Mouse (Mus musculus): ENCODE results near the gene Pdss2.
"Not testable (repeated sequence)": the region's sequence is repeated elsewhere in the genome, so short reads cannot be mapped to it uniquely, and the experiment has no call there.

Gene Pdss2

GRCm38 (mm10) chr10:43244262-43244806, 23.0 kb downstream of the Pdss2 start:
- no peak for DNase-seq

DNA sequence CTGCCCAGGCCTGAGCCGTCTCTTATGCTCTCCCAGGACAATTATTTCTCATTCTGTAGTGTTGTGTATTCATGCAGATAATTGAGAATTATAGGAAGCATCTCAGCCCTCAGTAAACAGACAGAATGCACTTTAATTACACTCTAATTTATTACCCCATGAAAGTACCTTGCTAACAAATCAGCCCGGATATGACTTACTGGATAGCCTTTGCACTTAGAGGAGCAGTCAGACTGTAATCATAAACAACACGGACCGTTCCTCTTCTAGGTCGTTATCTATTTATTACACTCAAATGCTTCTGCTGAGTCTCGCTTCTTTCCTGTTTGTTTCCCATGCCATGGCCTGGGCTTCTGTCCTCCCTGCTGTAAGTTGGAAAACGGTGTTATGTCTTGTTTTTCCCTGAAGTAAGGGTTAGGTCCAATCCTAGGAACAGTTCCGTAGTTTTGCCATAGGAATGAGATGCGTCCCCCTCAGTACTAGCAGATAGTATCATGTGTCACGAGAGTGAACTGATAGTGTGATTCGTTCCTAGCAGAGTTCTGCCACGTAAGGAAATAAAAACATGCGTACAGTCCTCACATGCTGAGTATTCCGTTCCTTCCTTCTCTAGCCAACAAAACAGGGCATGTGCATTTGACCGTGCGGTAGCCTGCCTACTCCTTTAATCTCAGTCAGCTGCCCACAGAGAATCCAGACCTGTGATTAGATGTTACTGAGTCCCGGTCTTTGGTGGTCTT, 24.3 kb downstream of the Pdss2 start:
- no peak for DNase-seq

- peak; percentile 27 for DNase-seq
Measured at GRCm38 (mm10) chr10:43247994-43248393, 26.7 kb downstream of the Pdss2 start.

DNA sequence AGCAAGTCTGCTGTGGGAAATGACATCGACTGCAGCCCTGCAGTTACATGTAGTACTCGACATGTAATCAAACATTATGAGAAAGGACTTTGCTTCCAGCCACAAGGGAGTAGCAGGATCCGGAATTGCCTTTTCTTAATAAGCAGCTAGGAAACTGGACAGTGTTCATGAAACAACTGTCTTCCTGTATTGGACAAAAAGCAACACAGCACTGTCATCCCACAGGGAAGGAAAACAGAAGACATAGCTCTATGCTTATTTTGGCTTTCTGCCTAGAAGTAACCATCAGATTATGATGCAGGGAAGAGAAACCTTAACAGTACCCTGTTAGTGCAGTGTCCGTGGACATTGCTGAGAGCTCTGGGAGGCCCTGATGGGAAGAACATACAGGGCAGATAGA, 31.0 kb downstream of the Pdss2 start:
- DNase-seq: no peak

GRCm38 (mm10) chr10:43256965-43257364, 35.7 kb downstream of the Pdss2 start:
- DNase-seq: not testable (repeated sequence)

DNA sequence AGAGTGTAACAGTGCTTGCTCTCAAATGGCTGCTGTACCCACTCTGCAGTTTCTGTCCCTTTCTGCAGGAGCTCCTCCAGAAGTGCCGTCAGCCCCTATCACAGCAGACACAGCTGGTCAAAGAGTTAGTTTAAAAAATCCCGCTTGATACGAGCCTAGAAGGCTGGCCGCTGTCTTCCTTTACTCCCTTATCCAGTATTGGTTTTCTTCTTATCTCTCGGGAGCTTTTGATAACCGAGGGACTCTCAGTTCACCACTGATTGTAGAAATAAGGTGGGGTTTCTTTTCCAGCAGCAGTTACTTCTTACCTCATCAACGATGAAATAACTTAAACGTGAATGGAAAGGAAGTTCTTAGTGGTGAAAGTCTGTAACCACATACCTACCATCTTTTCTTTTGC, 36.2 kb downstream of the Pdss2 start:
- not testable (repeated sequence) for DNase-seq

GRCm38 (mm10) chr10:43271318-43271717, 50.0 kb downstream of the Pdss2 start:
- DNase-seq: no peak

GRCm38 (mm10) chr10:43272381-43272780, 51.1 kb downstream of the Pdss2 start:
- no peak for DNase-seq

GRCm38 (mm10) chr10:43273057-43273456, 51.8 kb downstream of the Pdss2 start:
- DNase-seq: no peak

DNA sequence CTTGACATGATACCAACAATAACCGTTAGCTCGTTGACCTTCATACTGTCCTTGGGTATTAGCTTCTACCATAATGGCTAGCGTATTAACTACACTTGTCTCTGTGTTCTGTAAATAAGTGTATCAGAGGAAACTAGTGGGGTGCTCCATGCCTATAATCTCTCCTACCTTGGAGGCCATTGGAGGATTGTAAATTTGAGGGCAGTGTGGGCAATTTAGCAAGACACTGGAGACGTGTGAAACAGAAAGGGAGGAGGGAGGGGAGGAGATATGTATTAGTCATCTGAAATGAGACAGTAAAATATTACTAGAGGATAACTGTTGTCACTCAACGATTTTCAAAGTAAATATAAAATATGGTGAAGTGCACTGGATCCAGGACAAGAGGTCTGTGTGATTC, 54.2 kb downstream of the Pdss2 start:
- no peak for DNase-seq

DNA sequence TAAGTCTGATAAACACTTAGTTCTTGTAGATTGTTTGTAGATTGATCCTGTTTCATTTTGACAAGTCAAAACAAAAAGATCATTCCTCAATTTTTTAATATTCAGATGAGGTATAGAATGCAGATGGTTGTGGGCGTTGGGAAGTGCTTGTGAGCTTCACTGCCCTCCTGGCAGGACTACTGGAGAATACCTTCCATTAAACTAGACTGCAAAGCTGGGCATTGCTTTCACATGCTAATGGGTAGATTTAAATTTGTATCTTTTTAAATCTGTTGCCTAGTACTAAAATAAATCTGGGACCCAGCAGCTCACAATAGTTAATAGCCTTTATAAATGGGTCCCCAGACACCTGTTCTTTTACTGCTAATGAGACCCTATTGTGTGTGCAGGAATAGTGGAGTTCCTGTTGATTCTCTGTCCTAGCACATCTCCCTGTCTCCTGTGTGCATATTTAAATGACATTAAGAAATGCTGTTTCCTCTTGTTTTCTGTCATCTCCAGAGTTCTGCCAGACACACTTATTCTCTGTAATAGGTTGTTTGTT, 54.9 kb downstream of the Pdss2 start:
- no peak for DNase-seq

DNA sequence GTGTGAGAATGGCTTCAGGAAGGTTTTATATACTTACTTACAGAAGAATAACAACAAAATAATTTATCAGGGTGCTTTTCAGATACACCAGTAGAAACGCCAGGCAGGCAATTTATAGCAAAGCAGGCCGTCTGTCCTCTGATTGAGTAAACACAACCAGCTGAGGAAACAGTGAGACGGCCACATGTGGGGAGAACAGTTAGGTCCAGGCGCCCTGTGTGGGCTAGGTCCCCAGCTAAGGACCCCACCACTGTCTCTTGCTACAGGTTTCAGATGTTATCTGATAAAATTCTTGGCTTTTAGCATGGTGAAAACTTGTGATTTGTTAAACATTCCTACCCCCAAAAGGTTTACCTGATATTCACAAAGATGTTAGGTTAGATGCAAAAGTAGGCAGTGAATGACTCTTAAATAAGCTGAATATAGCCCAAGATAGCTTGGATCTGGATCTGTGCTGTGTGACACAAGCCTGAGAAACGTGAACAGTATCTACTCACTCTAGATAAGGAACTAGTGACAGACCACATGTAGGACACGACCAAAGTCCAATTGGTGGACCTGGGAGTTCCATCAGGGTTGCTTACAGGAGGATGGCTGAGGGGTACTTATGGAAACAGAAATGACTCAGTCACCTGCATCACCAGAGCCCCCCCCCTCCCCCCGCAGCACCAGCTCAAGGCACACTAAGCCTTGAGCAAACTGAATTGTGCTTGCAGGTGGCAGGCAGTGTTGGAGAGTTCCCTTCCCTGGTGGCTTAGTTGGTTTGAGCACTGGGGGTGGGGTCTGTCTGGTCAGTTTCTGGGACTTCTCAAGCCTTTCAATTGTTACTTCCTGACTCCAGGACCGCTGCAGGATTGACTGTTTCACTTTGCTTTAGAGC, 56.2 kb downstream of the Pdss2 start:
- no peak for DNase-seq

- DNase-seq: no peak
Measured at GRCm38 (mm10) chr10:43279637-43280288, 58.5 kb downstream of the Pdss2 start.

- no peak for DNase-seq
Measured at GRCm38 (mm10) chr10:43285541-43285940, 64.3 kb downstream of the Pdss2 start.

DNA sequence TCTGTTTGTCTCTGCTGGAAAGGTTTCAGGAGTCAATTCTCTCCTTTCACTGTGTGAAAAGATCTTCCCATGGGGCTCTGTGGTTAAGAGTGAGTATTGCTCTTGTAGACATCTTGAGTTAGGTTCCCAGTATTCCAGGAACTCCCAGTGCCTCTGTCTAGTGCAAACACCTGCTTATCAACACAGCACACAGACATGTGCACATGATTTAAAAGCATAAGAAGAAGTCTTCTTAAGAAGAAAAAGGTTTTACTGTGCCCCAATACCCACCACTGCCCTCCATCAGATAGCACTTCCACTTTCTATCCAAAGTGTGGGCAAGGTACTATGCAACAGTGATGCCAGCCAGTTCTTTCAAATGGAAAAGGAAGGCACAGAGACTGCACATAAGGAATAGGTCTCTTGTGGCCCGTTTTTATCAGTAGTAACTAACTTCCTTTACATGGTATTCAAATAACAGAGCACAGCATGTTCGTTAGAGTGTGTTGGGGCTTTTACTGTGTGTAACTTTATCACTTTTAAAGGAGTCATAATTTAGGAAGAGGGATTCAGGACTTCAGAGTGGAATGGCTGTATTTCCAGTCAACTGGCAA, 69.4 kb downstream of the Pdss2 start:
- DNase-seq: no peak

DNA sequence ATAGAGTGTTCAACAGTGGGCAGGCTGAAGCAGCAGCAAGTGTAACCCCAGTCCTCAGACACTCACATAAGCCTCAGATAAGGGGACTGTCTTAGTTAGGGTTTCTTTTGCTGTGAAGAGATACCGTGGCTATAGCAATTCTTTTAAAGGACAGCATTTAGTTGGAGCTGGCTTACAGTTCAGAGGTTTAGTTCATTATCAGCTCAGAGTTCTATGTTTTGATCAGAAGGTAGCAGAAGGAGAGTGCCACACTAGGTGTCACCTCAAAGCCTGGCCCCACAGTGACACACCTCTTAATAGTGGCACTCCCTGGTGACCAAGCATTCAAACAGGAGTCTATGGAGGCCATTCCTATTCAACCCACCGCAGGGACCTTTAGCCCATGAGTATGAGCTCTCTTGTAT, 70.0 kb downstream of the Pdss2 start:
- no peak for DNase-seq

DNA sequence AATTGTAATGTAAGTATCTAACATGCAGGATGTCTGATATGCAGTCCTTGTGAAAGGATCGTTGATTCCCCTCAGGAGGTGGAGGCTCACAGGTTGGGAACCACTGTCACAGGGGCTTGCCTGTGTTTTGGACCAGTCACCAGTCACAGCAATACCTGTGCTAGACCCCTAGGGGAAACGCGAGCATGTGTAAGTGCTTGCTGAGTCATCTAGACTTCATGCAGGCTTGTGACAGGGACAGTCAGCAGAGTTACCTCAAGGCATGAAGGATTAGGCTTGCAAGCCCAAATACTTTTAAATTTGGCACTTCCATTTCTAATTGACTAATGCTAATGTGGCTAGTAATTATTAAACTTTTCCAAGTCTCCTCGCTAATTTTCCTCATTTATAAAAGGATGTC, 71.2 kb downstream of the Pdss2 start:
- no peak for DNase-seq

DNA sequence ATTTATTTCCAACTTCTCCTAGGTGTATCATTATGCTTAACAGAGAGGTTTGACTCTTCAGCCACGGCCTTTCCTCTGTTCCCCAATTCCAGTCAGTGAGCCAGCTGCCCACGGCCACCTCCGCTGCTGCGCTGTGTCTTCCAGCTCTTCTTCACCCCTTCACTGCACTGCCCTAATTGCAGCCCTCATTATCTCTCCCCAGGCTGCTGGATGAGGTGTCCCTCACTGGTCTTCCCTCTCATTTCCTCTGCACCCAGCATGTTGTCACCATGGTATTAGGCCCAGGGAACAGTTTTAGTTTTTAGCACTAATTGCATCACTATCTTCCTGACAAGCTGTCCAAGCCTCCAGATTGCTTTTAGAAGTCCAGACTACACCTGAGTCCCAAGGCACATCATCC, 73.0 kb downstream of the Pdss2 start:
- DNase-seq: peak; percentile 26

DNA sequence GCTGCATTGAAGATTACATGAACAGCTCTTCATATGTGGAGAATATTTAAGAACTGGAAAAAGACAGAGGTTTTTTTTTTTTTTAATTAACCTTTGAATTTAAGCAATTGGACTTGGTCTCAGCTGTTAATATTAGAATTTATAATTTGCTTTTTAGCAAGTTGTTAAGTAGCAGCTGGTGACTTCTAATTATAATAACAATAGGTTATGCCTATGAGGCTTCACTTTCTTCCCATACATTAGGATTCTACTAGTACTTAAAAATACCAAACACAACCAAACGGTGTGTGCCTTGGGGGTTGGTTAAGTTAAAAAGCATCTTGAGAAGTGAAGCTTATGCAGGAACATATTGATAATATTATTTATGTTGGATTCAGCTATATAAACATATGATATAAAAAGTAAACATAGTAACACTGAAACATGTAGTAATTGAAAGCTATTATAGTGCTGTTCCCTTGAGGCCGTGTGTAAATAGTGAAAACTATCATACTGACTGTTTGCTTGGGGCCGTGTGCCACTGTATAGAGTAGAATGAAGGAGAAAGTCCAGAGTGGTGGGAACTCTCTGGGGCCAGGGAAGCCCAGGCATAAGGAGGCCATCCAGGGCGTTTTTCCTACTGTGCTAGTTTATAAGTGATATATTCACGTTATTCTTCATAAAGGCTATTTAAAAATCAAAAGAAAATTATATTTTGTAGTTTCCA, 87.0 kb downstream of the Pdss2 start:
- DNase-seq: no peak

GRCm38 (mm10) chr10:43310781-43311392, 89.6 kb downstream of the Pdss2 start:
- DNase-seq: peak; percentile 24

- DNase-seq: no peak
Measured at GRCm38 (mm10) chr10:43312211-43312610, 90.9 kb downstream of the Pdss2 start.
